Mouse (Mus musculus) thymus, adult 2 months (tissue): Measurements from ENCODE around the gene Stambp.

Experiments
- CTCF ChIP-seq: fragments of 200-500 bp; IDR thresholded peaks from 2 replicates; pipeline ENCODE4 v1.5.1; 2012; ENCODE audit warnings: mild to moderate bottlenecking, control low read depth, low read length, moderate library complexity, borderline replicate concordance; ENCODE audit not compliant: control insufficient read depth, poor library complexity, insufficient read depth; ENCODE audit errors: extremely low read depth
- POLR2A ChIP-seq: fragments of 200-500 bp; IDR thresholded peaks from 2 replicates; pipeline ENCODE4 v1.6.1; 2012; ENCODE audit warnings: mild to moderate bottlenecking, low read length, control low read depth, moderate library complexity; ENCODE audit not compliant: control insufficient read depth, poor library complexity, insufficient read depth; ENCODE audit errors: extremely low read depth

- TF ChIP-seq CTCF (no peak), POLR2A (no peak)
These were observed 32.5 kb downstream of the Stambp start for GRCm38 (mm10) chr6:83540017-83540416.
